11 mouse cellular contexts compared by ENCODE assay signal in genomic region chr10:12888373-12888772, GRCm38 (mm10). TPM values are rescaled to one million over a fixed set of nuclear protein-coding genes. Genes with fewer than 3 reads are reported as not detected.
DNase-seq lines count a peak whose midpoint lies in the region; ATAC-seq and TF ChIP-seq lines count a peak whose summit lies in the region.
"Had no signal": no experiment of that assay in that cellular context is flagged by ENCODE, and none has a peak within 500 bp of the region (broad histone marks: within the 10 kb centered on the region; RNA-seq: fewer than 3 reads in every experiment).

No protein-coding gene starts in this region.

- no peak overlapping the region for H3K4me2 ChIP-seq in midbrain, embryonic 13.5 days (replicated peaks)
- H3K4me2 ChIP-seq: forebrain, embryonic 13.5 days; limb, embryonic 15.5 days had no signal

- peak; percentile 16 for DNase-seq in thymus, adult 2 months
- DNase-seq in thymus, postnatal 0 days (ENCODE audit: low spot score), result no peak
- DNase-seq in T-cell, adult 2 months (ENCODE audit: low spot score), result peak; percentile 56
- DNase-seq in heart, postnatal 10 days, result peak; percentile 32
- DNase-seq in naive thymus-derived CD4-positive, alpha-beta T cell, adult 2 months (ENCODE audit: low read depth), result peak; percentile 72
- no peak for DNase-seq in layer of hippocampus, adult 11-12 months (ENCODE audit: low spot score)
- DNase-seq in layer of hippocampus, postnatal 36 days, result no peak
- DNase-seq: cerebellum, adult 11 months had no signal

- H3K4me1 ChIP-seq in thymus, adult 2 months (replicated peaks; ENCODE audit: control insufficient read depth, insufficient read depth, low read length), result no peaks in the 10 kb centered on the region
- H3K4me1 ChIP-seq in midbrain, embryonic 13.5 days (replicated peaks), result no peaks in the 10 kb centered on the region
- H3K4me1 ChIP-seq: forebrain, embryonic 13.5 days had no signal

- no peak overlapping the region for H3K4me3 ChIP-seq in thymus, adult 2 months (ENCODE audit: control insufficient read depth, insufficient read depth, low read length)
- H3K4me3 ChIP-seq in midbrain, embryonic 13.5 days (replicated peaks), result no peak overlapping the region
- H3K4me3 ChIP-seq: forebrain, embryonic 13.5 days; limb, embryonic 15.5 days had no signal

- H3K9me3 ChIP-seq in midbrain, embryonic 13.5 days, result no peaks in the 10 kb centered on the region
- H3K9me3 ChIP-seq: forebrain, embryonic 13.5 days; limb, embryonic 15.5 days had no signal

- no peak for TF ChIP-seq CTCF in thymus, adult 2 months (IDR thresholded peaks at IDR 0.05; ENCODE audit: borderline replicate concordance, control insufficient read depth, extremely low read depth, insufficient read depth, low read length, poor library complexity)

- H3K27ac ChIP-seq in thymus, adult 2 months (ENCODE audit: control insufficient read depth, insufficient read depth, low read length), result no peak overlapping the region
- no peak overlapping the region for H3K27ac ChIP-seq in midbrain, embryonic 13.5 days
- H3K27ac ChIP-seq: forebrain, embryonic 13.5 days had no signal

- H3K9ac ChIP-seq in midbrain, embryonic 13.5 days (replicated peaks), result no peak overlapping the region
- H3K9ac ChIP-seq: forebrain, embryonic 13.5 days; limb, embryonic 15.5 days had no signal

- no peak for ATAC-seq in midbrain, embryonic 13.5 days
- ATAC-seq: forebrain, embryonic 13.5 days had no signal

- no peak for TF ChIP-seq POLR2A in thymus, adult 2 months (IDR thresholded peaks at IDR 0.05; ENCODE audit: control insufficient read depth, extremely low read depth, insufficient read depth, low read length, poor library complexity)

- intact Hi-C loops in heart, postnatal 10 days (cut with DNase I), result no loop called here

- no peaks in the 10 kb centered on the region for H3K27me3 ChIP-seq in thymus, adult 2 months (ENCODE audit: control insufficient read depth, insufficient read depth, low read length)
- H3K27me3 ChIP-seq in midbrain, embryonic 13.5 days, result no peaks in the 10 kb centered on the region
- H3K27me3 ChIP-seq: forebrain, embryonic 13.5 days; limb, embryonic 15.5 days had no signal

- H3K36me3 ChIP-seq in thymus, adult 2 months (ENCODE audit: control insufficient read depth, insufficient read depth, low read length), result no peaks in the 10 kb centered on the region
- no peaks in the 10 kb centered on the region for H3K36me3 ChIP-seq in midbrain, embryonic 13.5 days
- H3K36me3 ChIP-seq: limb, embryonic 15.5 days had no signal

- WGBS in thymus, adult 2 months, result 57% methylated on average over 13 of the region's 13 CpGs
- WGBS in midbrain, embryonic 13.5 days, result 80% methylated on average over 13 of the region's 13 CpGs

RNA-seq across cellular contexts. Expression of gene Utrn, which starts 19.2 kb away (rescaled TPM):
- 25.7 and 30.3 TPM in 2 replicates for polyA plus RNA-seq in thymus, adult 2 months (2012; rRNA removed)
- 54.3 and 84.8 TPM in 2 replicates for polyA plus RNA-seq in thymus, postnatal 0 days (2015; fragmentation: Nextera tagmentation; extraction: Ambion mirVana)
- 10 to 100 TPM; 77.6 to 80.3 TPM for total RNA-seq in heart, postnatal 10 days (2021)
- total RNA-seq in layer of hippocampus, postnatal 36 days (2021), result 10 to 100 TPM; 34.0 to 35.6 TPM
- 21.9 and 23.6 TPM in 2 replicates for polyA plus RNA-seq in midbrain, embryonic 13.5 days (2015; fragmentation: Nextera tagmentation; extraction: Ambion mirVana)

Comparison
In these comparisons a context has a peak if more than half of its experiments do, and no peak if none do; other contexts are left out.
1. DNase-seq: peak in thymus, adult 2 months (single experiment), T-cell, adult 2 months (single experiment), heart, postnatal 10 days (2 of 2) and naive thymus-derived CD4-positive, alpha-beta T cell, adult 2 months (single experiment); none in thymus, postnatal 0 days (single experiment), layer of hippocampus, adult 11-12 months (single experiment) and layer of hippocampus, postnatal 36 days (0 of 2).